Mouse (Mus musculus) limb, embryonic 12.5 days (tissue): ENCODE data around the gene Naa35. TPM values are rescaled to one million over a fixed set of nuclear protein-coding genes. Genes with fewer than 3 reads are reported as not detected.
A peak's percentile ranks its signal among the peaks of the same experiment; 100 is the strongest.

Experiments
- ATAC-seq: fragments of 200-750 bp; cut with Nextera tagmentation; 2 replicates; pipeline ENCODE4 v1.8.0; 2017; ENCODE audit warnings: low read depth, moderate TSS enrichment; ENCODE audit not compliant: insufficient number of reproducible peaks, insufficient read depth, low FRiP score, low TSS enrichment
- H3K27ac ChIP-seq: fragments of 300-500 bp; sonication (generic); 2 replicates; pipeline ENCODE4 v1.5.1; 2016; ENCODE audit warnings: mild to moderate bottlenecking, moderate library complexity
- H3K27me3 ChIP-seq: fragments of 300-500 bp; sonication (generic); 2 replicates; pipeline ENCODE4 v1.6.1; 2016; ENCODE audit warnings: mild to moderate bottlenecking, moderate library complexity
- H3K36me3 ChIP-seq: fragments of 300-500 bp; sonication (generic); 2 replicates; pipeline ENCODE4 v1.6.1; 2016; ENCODE audit warnings: mild to moderate bottlenecking, moderate library complexity
- H3K4me1 ChIP-seq: fragments of 300-500 bp; sonication (generic); replicated peaks from 2 replicates; pipeline ENCODE4 v1.6.1; 2016
- H3K4me2 ChIP-seq: fragments of 300-500 bp; sonication (generic); 2 replicates; pipeline ENCODE4 v1.6.1; 2016; ENCODE audit warnings: mild to moderate bottlenecking, moderate library complexity
- H3K4me3 ChIP-seq: fragments of 300-500 bp; sonication (generic); replicated peaks from 2 replicates; pipeline ENCODE4 v1.5.1; 2016; ENCODE audit warnings: mild to moderate bottlenecking
- H3K9ac ChIP-seq: fragments of 300-500 bp; sonication (generic); replicated peaks from 2 replicates; pipeline ENCODE4 v1.6.1; 2016; ENCODE audit warnings: mild to moderate bottlenecking, moderate library complexity
- H3K9me3 ChIP-seq: fragments of 300-500 bp; sonication (generic); 2 replicates; pipeline ENCODE4 v1.6.1; 2016; ENCODE audit warnings: mild to moderate bottlenecking, moderate library complexity
- WGBS: fragments of 180-500 bp; shearing (Covaris S2); methylation state at CpG from one replicate; pipeline ENCODE4 v1.1.7; 2016; 5-methylcytosine and 5-hydroxymethylcytosine counted together
- polyA plus RNA-seq: library from polyadenylated mRNA; unstranded; fragments of >200 nt; fragmentation: Nextera tagmentation; extraction: Ambion mirVana; gene quantifications from 2 replicates; pipeline ENCODE4 v1.2.1, GENCODE M21; 2016

The Naa35 gene
- polyA plus RNA-seq, 1 experiment from 2014 or later = 127 TPM

DNA sequence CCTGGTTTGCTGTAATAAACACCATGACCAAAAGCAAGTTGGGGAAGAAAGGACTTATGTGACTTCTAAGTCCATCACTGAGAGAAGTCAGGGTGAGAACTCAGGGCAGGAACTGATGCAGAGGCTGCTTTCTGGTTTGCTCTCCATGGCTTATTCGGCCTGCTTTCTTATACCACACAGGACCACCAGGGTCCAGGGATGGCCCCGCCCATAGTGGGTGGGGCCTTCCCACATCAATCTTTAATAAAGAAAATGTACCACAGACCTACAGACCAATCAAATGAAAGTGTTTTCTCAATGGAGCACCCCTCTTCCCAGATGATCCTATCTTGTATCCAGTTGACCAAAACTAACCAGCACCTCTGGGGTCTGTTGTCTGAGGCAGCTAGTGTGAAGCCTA lies 86.5 kb downstream of the Naa35 start:
- H3K4me2 ChIP-seq = no peak overlapping the region
- ATAC-seq = no peak
- H3K4me3 ChIP-seq = no peak overlapping the region
- H3K27ac ChIP-seq = no peak overlapping the region
- no peak overlapping the region for H3K9ac ChIP-seq
- peaks cover 20% of the 10 kb centered on the region for H3K4me1 ChIP-seq
- peaks cover 7% of the 10 kb centered on the region; the same call in 1 of the 2 replicates for H3K36me3 ChIP-seq
- H3K9me3 ChIP-seq = no peaks in the 10 kb centered on the region
- no peaks in the 10 kb centered on the region for H3K27me3 ChIP-seq
- WGBS = 76% methylated on average over 2 of the region's 2 CpGs

- Histone ChIP-seq H3K36me3 (peaks cover 4% of the 10 kb centered on the region; the same call in 1 of the 2 replicates), H3K9me3 (no peaks in the 10 kb centered on the region), H3K4me2 (no peak overlapping the region), H3K9ac (no peak overlapping the region), H3K27ac (no peak overlapping the region), H3K27me3 (no peaks in the 10 kb centered on the region), H3K4me1 (peaks cover 20% of the 10 kb centered on the region), H3K4me3 (no peak overlapping the region)
- ATAC-seq = no peak
- 57% methylated on average over 6 of the region's 6 CpGs for WGBS
Observed at GRCm38 (mm10) chr13:59672248-59672647, 87.2 kb downstream of the Naa35 start.

DNA sequence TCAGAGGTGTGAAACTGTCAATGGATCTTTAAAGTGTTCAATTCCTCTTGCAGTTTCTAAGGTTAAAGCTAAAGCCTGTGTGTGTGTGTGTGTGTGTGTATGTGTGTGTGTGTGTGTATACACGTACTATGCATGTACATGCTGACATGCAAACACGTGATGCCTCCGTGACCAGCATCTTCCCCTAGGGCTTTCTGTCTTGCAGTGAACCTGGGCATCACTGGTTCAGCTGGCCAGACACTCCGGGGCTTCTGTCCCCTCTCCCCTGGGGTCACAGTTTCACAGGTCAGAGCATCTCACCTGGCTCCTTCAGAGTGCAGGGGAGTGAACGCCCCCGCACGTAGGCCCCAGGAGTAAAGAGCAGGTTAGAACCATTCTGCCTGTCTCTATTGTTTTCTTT lies 88.5 kb downstream of the Naa35 start:
- Histone ChIP-seq H3K4me1 (peaks cover 18% of the 10 kb centered on the region), H3K27me3 (no peaks in the 10 kb centered on the region), H3K27ac (no peak overlapping the region), H3K9me3 (no peaks in the 10 kb centered on the region), H3K4me2 (peak overlapping the region; percentile 41), H3K9ac (0 out of 2 replicates have a peak overlapping the region, but pooled peaks have one; percentile 27), H3K4me3 (no peak overlapping the region), H3K36me3 (no peaks in the 10 kb centered on the region)
- WGBS = 52% methylated on average over 7 of the region's 7 CpGs
- no peak for ATAC-seq

GRCm38 (mm10) chr13:59674215-59674614 lies 89.2 kb downstream of the Naa35 start:
- H3K27me3 ChIP-seq = no peaks in the 10 kb centered on the region
- peak overlapping the region; percentile 78 for H3K4me3 ChIP-seq
- no peaks in the 10 kb centered on the region for H3K36me3 ChIP-seq
- WGBS = 11% methylated on average over 3 of the region's 3 CpGs
- no peaks in the 10 kb centered on the region for H3K9me3 ChIP-seq
- peaks cover 16% of the 10 kb centered on the region for H3K4me1 ChIP-seq
- H3K27ac ChIP-seq = no peak overlapping the region
- H3K4me2 ChIP-seq = peak overlapping the region; percentile 77
- ATAC-seq = no peak
- peak overlapping the region; percentile 85; the same call in 1 of the 2 replicates for H3K9ac ChIP-seq

GRCm38 (mm10) chr13:59674761-59675150 lies 89.7 kb downstream of the Naa35 start:
- WGBS = 0% methylated on average over 13 of the region's 13 CpGs
- no peaks in the 10 kb centered on the region for H3K27me3 ChIP-seq
- no peak for ATAC-seq
- H3K4me1 ChIP-seq = peaks cover 16% of the 10 kb centered on the region
- peak overlapping the region; percentile 77 for H3K4me2 ChIP-seq
- no peaks in the 10 kb centered on the region for H3K9me3 ChIP-seq
- no peaks in the 10 kb centered on the region for H3K36me3 ChIP-seq
- H3K4me3 ChIP-seq = peak overlapping the region; percentile 78
- H3K27ac ChIP-seq = peak overlapping the region; percentile 85
- H3K9ac ChIP-seq = peak overlapping the region; percentile 85

DNA sequence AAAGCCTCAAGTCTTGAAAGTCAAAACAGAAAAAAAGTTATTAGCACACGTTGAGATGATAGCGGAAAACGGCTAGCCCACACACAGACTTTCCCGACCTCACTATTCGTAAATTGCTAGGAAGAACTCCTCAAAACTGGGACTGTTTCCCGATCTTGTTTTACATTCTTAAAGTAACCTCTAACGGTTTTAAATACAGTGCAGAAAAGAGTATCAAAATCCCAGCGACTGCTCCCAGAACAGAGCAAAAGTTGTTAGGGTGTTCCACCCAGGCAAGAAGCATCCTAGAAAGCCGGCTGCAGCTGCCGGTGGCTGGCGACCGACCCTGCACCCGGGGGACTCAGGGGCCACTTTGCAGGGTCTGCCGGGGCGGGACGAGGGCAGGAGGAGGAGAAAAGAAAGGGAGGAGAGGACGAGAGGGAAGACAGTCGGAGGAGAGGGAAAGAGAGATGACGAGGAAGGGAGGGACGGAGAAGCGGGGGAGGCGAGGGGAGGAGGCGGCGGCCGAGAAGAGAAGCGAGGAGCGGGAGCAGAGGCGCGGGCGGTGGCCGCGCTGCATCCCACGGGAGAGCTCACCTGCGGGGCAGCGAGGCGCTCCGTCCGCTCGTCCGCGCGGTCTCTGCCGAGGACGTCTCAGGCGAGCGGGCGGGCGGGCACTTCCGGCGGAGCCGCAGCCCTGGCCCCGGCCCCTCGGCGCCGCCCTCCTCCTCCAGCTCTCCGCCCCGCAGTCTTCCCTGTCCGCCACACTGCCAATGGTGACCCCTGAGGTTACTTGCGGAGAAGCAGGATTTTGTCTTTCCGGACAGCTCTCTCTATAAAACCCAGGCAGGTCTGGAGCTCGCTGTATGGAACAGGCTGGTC lies 90.3 kb downstream of the Naa35 start, which contains the start of gene Golm1:
Gene Golm1 (minus strand): TSS at position 661 of the 861 bp plus-strand sequence.
- H3K36me3 ChIP-seq = no peaks in the 10 kb centered on the region
- peaks cover 16% of the 10 kb centered on the region for H3K4me1 ChIP-seq
- H3K4me2 ChIP-seq = peak within 1 kb of the TSS; percentile 77
- peak within 1 kb of the TSS; percentile 85 for H3K9ac ChIP-seq
- under 1% methylated on average over 49 of the region's 61 CpGs for WGBS
- H3K9me3 ChIP-seq = no peaks in the 10 kb centered on the region
- no peaks in the 10 kb centered on the region for H3K27me3 ChIP-seq
- H3K4me3 ChIP-seq = peak within 1 kb of the TSS; percentile 78
- H3K27ac ChIP-seq = peak within 1 kb of the TSS; percentile 85
- peak; percentile 81 for ATAC-seq

DNA sequence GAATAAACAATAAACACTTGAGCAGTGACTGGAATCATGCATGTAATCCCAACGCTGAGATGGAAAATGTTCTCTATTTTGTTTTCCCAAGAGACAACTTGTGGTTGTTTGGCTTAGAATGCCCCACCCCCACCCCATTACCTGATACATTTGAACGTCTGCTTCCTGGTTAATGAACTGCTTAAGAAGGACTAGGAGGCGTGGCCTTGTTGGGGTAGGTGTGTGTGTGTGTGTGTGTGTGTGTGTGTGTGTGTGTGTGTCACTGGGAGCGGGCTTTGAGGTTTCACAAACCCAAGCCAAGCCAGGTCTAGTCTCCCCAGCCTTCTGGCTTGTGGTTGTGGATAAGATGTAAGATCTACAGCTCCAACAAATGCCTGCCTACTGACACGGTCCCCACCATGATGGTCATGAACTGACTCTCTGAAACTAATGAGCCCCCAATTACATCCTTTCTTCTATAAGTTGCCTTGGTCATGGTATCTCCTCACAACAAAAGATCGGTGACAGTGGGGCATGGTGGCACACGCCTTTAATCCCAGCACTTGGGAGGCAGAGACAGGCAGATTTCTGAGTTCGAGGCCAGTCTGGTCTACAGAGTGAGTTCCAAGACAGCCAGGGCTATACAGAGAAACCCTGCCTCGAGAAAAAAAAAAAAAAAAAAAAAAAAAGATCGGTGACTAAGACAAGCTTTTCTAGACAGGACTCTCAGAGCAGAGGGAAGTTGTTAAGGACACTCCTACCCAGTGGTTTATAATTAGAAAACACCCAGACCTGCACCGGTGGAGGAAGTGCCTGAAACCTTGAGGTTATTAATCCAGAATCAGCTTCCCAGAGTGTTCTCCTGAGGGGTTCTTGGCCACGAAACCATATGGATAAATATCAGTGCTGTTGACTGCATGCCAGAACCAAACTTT lies 91.5 kb downstream of the Naa35 start:
- H3K4me2 ChIP-seq = no peak overlapping the region
- H3K27me3 ChIP-seq = no peaks in the 10 kb centered on the region
- H3K4me3 ChIP-seq = no peak overlapping the region
- no peak overlapping the region for H3K9ac ChIP-seq
- 76% methylated on average over 12 of the region's 12 CpGs for WGBS
- H3K4me1 ChIP-seq = peaks cover 16% of the 10 kb centered on the region
- H3K27ac ChIP-seq = no peak overlapping the region
- no peak for ATAC-seq
- H3K9me3 ChIP-seq = no peaks in the 10 kb centered on the region
- H3K36me3 ChIP-seq = no peaks in the 10 kb centered on the region

DNA sequence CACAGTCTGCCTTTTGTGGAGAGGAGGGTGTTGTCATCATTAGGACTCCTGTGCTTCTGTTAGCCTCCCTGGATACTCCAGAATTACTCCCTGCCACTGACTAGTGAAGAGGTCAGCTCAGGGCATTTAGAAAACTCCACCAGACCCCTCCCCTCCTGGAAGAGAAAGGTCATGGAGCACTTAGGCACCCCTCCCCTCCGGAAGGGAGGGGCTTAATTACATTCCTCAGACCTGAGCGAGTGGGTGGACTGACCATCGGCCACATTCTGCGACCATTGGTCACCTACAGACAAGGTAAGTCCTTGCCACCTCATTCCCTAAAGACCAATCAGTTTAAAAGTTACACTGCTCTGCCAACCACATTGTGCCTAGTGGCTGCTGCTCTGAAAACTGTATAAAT lies 94.2 kb downstream of the Naa35 start:
- WGBS = 49% methylated on average over 4 of the region's 4 CpGs
- no peak overlapping the region for H3K4me3 ChIP-seq
- peaks cover 5% of the 10 kb centered on the region for H3K4me1 ChIP-seq
- no peaks in the 10 kb centered on the region for H3K36me3 ChIP-seq
- ATAC-seq = no peak
- no peaks in the 10 kb centered on the region for H3K27me3 ChIP-seq
- no peak overlapping the region for H3K27ac ChIP-seq
- H3K9me3 ChIP-seq = no peaks in the 10 kb centered on the region
- no peak overlapping the region for H3K9ac ChIP-seq
- H3K4me2 ChIP-seq = no peak overlapping the region

DNA sequence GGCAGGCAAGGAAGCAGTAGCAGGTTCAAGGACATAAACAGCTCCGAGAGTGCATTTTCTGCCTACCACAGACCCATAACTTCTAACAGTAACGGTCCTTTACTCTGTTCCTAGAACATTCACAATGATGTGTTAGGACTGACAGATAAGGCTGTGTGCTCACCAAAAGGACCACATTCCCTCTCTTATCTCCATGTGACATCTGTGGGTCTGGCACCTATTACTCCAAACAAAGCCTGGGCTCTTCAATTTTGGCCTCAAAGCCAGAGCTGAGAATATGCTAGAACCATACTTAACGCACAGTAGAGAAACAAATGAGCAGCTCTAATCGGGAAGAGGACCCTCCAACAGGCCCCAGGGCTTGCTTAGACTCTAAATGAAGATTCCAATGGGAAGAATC lies 94.8 kb downstream of the Naa35 start:
- no peak overlapping the region for H3K9ac ChIP-seq
- H3K27ac ChIP-seq = no peak overlapping the region
- no peaks in the 10 kb centered on the region for H3K27me3 ChIP-seq
- H3K4me2 ChIP-seq = no peak overlapping the region
- WGBS = 61% methylated on average over 4 of the region's 4 CpGs
- no peaks in the 10 kb centered on the region for H3K36me3 ChIP-seq
- ATAC-seq = no peak
- 0 out of 2 replicates have a peak, but pooled peaks cover 1% of the 10 kb centered on the region for H3K4me1 ChIP-seq
- H3K4me3 ChIP-seq = no peak overlapping the region
- H3K9me3 ChIP-seq = no peaks in the 10 kb centered on the region

DNA sequence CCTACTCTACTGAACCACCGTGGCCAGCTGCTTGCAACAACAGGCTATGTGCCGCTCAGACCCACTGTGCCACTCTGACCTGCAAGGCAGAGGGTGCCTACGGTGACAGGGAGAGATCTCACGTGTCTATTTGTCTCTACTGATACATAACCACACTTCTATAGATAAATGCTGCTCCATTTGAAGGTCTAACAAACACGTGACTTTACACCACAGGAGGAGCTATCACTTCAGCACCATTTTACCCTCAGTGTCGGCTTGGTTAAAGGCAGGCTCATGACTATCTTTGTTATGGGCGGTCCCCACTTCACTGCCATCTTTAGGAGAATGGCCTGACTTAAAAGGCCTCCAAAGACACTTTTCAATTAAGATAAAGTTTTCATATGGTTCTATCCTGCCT lies 97.6 kb downstream of the Naa35 start:
- Histone ChIP-seq H3K4me3 (no peak overlapping the region), H3K4me1 (no peaks in the 10 kb centered on the region), H3K9ac (no peak overlapping the region), H3K27me3 (no peaks in the 10 kb centered on the region), H3K9me3 (no peaks in the 10 kb centered on the region), H3K4me2 (no peak overlapping the region), H3K27ac (no peak overlapping the region), H3K36me3 (no peaks in the 10 kb centered on the region)
- ATAC-seq = no peak
- 25% methylated on average over 7 of the region's 7 CpGs for WGBS

DNA sequence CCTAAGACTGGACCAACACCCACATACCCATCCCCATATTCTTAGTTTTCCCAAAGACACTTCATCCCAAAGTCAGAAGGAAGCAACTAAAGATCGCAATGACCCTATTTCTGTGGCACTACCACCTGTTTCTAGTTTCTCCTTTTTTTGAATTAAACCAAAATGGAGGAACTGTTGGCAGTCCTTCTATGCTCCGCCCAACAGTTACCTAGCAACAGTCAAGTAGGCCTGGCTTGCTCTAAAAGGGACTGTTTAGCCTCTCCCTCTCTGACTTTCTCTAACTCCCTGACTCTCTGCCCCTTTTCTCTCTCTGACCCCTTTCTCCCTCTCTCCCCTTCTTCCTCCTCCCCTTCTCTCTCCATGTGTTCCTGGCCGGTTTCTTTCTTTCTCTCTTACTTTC lies 100.2 kb downstream of the Naa35 start:
- no peak overlapping the region for H3K4me2 ChIP-seq
- H3K4me3 ChIP-seq = no peak overlapping the region
- no peak for ATAC-seq
- H3K9me3 ChIP-seq = no peaks in the 10 kb centered on the region
- WGBS = 81% methylated on average over 3 of the region's 3 CpGs
- H3K36me3 ChIP-seq = no peaks in the 10 kb centered on the region
- H3K27ac ChIP-seq = no peak overlapping the region
- no peaks in the 10 kb centered on the region for H3K27me3 ChIP-seq
- no peak overlapping the region for H3K9ac ChIP-seq
- H3K4me1 ChIP-seq = no peaks in the 10 kb centered on the region
